Mouse (Mus musculus): ENCODE data around the gene Tex38.

Gene Tex38

DNA sequence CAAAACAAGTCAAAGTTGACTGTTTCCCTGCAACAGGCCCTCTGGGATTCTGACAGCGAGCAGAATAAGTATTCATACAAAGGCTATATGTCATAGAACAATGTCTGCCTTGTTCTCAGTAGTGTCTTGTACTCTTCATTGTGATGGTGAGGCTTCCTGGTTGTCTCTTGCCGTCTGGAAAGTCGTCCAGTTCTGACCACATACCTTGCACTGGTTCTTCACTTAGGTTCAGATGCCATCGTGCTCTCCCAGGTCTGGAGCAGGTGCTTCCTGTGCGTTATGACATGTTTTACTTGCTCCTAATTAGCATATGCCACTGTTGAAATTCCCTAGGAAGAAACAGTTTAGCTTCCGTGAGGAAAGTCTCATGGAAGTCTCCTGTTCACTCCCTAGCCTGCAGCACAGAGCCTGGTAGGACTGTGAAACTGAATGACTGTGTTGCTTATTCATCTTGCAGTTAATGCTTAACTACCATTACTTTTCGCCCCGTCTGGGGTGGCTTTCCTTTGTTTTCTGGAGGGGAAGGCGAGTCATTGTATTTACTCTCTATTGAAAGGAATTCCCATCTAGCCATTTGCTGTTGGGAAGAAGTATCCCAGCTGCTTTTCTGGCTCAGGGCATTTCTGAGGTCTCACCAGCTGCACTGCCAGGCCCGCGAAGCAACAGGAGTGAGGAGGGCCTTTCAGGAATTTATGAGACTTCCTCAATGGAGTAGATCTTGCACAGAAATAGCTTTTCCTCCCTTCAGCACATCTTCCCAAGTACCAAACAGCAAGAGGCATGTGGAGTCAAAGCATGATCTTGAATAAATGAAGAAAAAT is 13.0 kb downstream of the Tex38 start:
- DNase-seq, result peak; percentile 18

DNA sequence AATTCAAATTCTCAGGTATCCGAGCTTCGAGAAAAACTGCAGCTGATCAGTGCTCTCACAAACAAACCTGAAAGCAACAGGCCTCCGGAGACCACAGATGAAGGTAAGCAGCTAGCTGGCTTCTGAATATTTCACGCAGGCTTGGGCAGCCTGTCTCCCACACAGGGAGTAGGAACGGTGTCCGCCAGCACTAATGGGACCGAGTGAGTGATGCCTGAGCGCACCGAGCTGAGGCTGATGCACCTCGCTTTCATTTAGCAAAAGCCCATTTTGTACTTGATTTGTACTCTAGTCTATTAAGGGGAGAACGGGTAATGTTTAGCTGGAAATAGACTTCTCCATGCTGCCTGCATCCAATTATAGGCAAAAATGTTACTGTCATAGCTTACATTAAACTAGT is 16.2 kb downstream of the Tex38 start:
- DNase-seq, result no peak

- DNase-seq, result peak; percentile 30
Observed at GRCm38 (mm10) chr4:115761206-115761605, 19.6 kb downstream of the Tex38 start.

DNA sequence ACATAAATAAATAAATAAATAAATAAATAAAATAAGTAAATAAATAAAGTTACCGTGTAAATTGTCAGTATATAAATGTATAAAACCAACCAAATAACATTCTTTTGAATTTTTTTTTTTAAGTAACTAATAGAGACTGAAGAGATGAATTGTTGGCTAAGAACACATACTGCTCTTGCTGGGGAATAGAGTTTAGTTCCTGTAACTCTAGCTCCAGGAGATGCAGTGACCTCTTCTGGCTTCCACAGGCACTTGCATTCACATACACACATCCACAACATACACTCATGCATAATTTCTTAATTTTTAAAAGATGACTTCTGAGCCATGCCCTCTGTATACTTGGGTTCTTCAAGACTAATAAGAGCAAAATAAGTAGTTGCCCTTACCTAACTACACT is 26.0 kb downstream of the Tex38 start:
- DNase-seq, result no peak

- DNase-seq, result no peak
Observed at GRCm38 (mm10) chr4:115754101-115754500, 26.7 kb downstream of the Tex38 start.

GRCm38 (mm10) chr4:115749336-115749735 is 31.5 kb downstream of the Tex38 start:
- DNase-seq, result no peak

- no peak for DNase-seq
Observed at GRCm38 (mm10) chr4:115748181-115748580, 32.6 kb downstream of the Tex38 start.

DNA sequence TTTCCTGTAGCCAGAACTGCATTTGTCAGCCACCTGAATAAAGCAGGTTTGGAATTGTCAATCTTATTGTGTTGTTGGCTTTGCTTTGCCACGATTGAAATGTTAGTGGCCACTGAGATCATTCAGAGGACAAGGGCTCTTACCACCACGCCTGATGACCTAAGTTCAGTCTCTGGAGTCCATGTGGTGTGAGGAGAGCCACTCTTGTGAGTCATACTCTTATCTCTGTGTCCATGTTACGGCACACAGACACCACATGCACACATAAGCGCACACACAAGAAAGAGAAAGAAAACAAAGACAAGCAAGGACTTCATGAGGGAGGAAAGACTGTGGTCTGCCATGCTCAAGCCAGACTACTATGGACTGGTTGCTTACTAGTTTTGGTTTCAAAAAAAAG is 37.7 kb downstream of the Tex38 start:
- no peak for DNase-seq

GRCm38 (mm10) chr4:115742658-115743057 is 38.2 kb downstream of the Tex38 start:
- no peak for DNase-seq

GRCm38 (mm10) chr4:115738481-115738985 is 42.3 kb downstream of the Tex38 start:
- DNase-seq, result no peak

- peak; percentile 99 for DNase-seq
Observed at GRCm38 (mm10) chr4:115737551-115738041, 43.2 kb downstream of the Tex38 start, which contains the start of gene Efcab14. Efcab14 (plus strand) TSS chr4:115737744.

- DNase-seq, result no peak
Observed at GRCm38 (mm10) chr4:115734867-115735266, 46.0 kb downstream of the Tex38 start.

- DNase-seq, result no peak
Observed at GRCm38 (mm10) chr4:115733746-115734145, 47.1 kb downstream of the Tex38 start.

DNA sequence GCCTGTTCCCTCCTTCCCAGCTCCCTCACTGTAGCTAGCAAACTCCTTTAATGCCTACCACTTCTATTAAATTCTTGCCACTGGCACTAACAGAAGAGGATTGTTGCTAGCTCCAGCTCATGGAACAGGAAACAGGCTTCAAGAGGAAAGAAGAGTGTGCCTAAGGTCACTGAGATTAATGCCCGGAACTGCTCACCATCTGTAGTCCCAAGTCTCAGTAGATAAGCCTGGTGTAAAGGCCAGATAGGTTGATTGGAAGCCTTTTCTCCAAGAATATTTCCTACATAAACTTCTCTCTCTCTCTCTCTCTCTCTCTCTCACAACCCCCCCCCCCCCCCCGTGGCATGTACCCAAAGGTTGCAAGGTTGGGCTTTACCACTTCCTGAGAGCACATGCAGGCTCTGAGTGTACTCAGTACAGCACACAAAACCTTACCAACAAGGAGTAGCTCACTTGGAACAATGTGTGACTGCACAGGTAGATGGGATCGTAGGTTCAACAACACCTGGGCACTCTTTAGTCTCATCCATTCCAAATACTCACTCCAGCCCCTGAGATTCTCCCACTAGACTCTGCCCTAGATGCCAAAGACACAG is 48.5 kb downstream of the Tex38 start:
- no peak for DNase-seq

GRCm38 (mm10) chr4:115731588-115732222 is 49.1 kb downstream of the Tex38 start:
- peak; percentile 85 for DNase-seq
